9 mouse cellular contexts compared by ENCODE assay signal in genomic region chr17:14279966-14280300, GRCm38 (mm10). TPM values are rescaled to one million over a fixed set of nuclear protein-coding genes. Genes with fewer than 3 reads are reported as not detected.
DNase-seq lines count a peak whose midpoint lies in the region; ATAC-seq lines count a peak whose summit lies in the region.
"Had no signal": no experiment of that assay in that cellular context is flagged by ENCODE, and none has a peak within 500 bp of the region (broad histone marks: within the 10 kb centered on the region; RNA-seq: fewer than 3 reads in every experiment).

No protein-coding gene starts in this region.

- H3K9me3 ChIP-seq in heart, embryonic 10.5 days, result no peaks in the 10 kb centered on the region
- no peaks in the 10 kb centered on the region for H3K9me3 ChIP-seq in hindbrain, embryonic 13.5 days
- H3K9me3 ChIP-seq in midbrain, embryonic 12.5 days, result no peaks in the 10 kb centered on the region

- 0 out of 2 replicates have a peak, but pooled peaks have one; percentile 14 for ATAC-seq in hindbrain, embryonic 13.5 days (ENCODE audit: low FRiP score)
- ATAC-seq in midbrain, embryonic 12.5 days (ENCODE audit: low FRiP score, low read depth), result no peak

- no peak overlapping the region for H3K27ac ChIP-seq in heart, embryonic 10.5 days
- H3K27ac ChIP-seq in brown adipose tissue, adult 24 weeks (replicated peaks; ENCODE audit: low read depth, low read length), result no peak overlapping the region
- no peak overlapping the region for H3K27ac ChIP-seq in hindbrain, embryonic 13.5 days
- H3K27ac ChIP-seq in midbrain, embryonic 12.5 days (replicated peaks), result no peak overlapping the region

- DNase-seq in heart, embryonic 10.5 days (ENCODE audit: low spot score), result no peak
- DNase-seq in heart, postnatal 25 days (ENCODE audit: low spot score), result no peak
- DNase-seq in layer of hippocampus, postnatal 14 days (ENCODE audit: low spot score in 2 of 2), result no peak
- DNase-seq in natural killer cell, adult 2 months (ENCODE audit: low spot score in 2 of 2), result no peak
- DNase-seq in cerebellum, postnatal 25 days, result no peak

- intact Hi-C loops in heart, postnatal 25 days (cut with DNase I), result loop anchor here (5.0 kb wide), 1 partner anchor 33 kb away; no protein-coding TSS in a partner anchor

- peaks cover 100% of the 10 kb centered on the region for H3K27me3 ChIP-seq in heart, embryonic 10.5 days (ENCODE audit: insufficient read depth, poor library complexity, severe bottlenecking)
- H3K27me3 ChIP-seq in hindbrain, embryonic 13.5 days, result peaks cover 78% of the 10 kb centered on the region
- H3K27me3 ChIP-seq in midbrain, embryonic 12.5 days, result peaks cover 67% of the 10 kb centered on the region

- WGBS in heart, embryonic 10.5 days, result 2% methylated on average over 10 of the region's 10 CpGs
- under 1% methylated on average over 10 of the region's 10 CpGs for WGBS in hindbrain, embryonic 13.5 days
- 1% methylated on average over 10 of the region's 10 CpGs for WGBS in midbrain, embryonic 12.5 days

- H3K4me1 ChIP-seq in heart, embryonic 10.5 days, result peaks cover 22% of the 10 kb centered on the region
- H3K4me1 ChIP-seq in brown adipose tissue, adult 24 weeks (ENCODE audit: control insufficient read depth, insufficient read depth, insufficient read length, low read length), result no peaks in the 10 kb centered on the region
- peaks cover 23% of the 10 kb centered on the region for H3K4me1 ChIP-seq in hindbrain, embryonic 13.5 days (replicated peaks)
- peaks cover 18% of the 10 kb centered on the region for H3K4me1 ChIP-seq in midbrain, embryonic 12.5 days

- peak overlapping the region; percentile 62 for H3K4me3 ChIP-seq in heart, embryonic 10.5 days
- peak overlapping the region; percentile 33 for H3K4me3 ChIP-seq in brown adipose tissue, adult 24 weeks (ENCODE audit: insufficient read depth, low read depth, low read length)
- H3K4me3 ChIP-seq in hindbrain, embryonic 13.5 days, result peak overlapping the region; percentile 53
- peak overlapping the region; percentile 44 for H3K4me3 ChIP-seq in midbrain, embryonic 12.5 days

- peak overlapping the region; percentile 65 for H3K9ac ChIP-seq in hindbrain, embryonic 13.5 days
- no peak overlapping the region for H3K9ac ChIP-seq in midbrain, embryonic 12.5 days (replicated peaks)

- H3K36me3 ChIP-seq in heart, embryonic 10.5 days, result no peaks in the 10 kb centered on the region
- no peaks in the 10 kb centered on the region for H3K36me3 ChIP-seq in hindbrain, embryonic 13.5 days
- H3K36me3 ChIP-seq in midbrain, embryonic 12.5 days, result no peaks in the 10 kb centered on the region

- peak overlapping the region; percentile 94 for H3K4me2 ChIP-seq in hindbrain, embryonic 13.5 days
- H3K4me2 ChIP-seq in midbrain, embryonic 12.5 days (replicated peaks), result peak overlapping the region; percentile 77

RNA-seq across cellular contexts. Expression of gene Smoc2, which starts 0.6 kb away (rescaled TPM):
- 9.6 and 31.5 TPM in 2 replicates for polyA plus RNA-seq in heart, embryonic 10.5 days (2016; fragmentation: Nextera tagmentation; extraction: Ambion mirVana)
- total RNA-seq in heart, postnatal 25 days (2021), result 10 to 100 TPM; 41.3 to 49.1 TPM
- 33.5 and 38.9 TPM in 2 replicates for polyA plus RNA-seq in brown adipose tissue, adult 24 weeks (2012; ENCODE audit: insufficient read depth, insufficient read length, missing spikeins)
- polyA plus RNA-seq in hindbrain, embryonic 13.5 days (2015; fragmentation: Nextera tagmentation; extraction: Ambion mirVana), result 4.4 and 7.0 TPM in 2 replicates
- 12.3 and 24.0 TPM in 2 replicates for polyA plus RNA-seq in midbrain, embryonic 12.5 days (2016; fragmentation: Nextera tagmentation; extraction: Ambion mirVana)
- total RNA-seq in layer of hippocampus, postnatal 14 days (2021), result 10 to 100 TPM; 15.7 to 17.6 TPM
- total RNA-seq: neutrophil, adult 5-6 weeks had no signal
